Mouse (Mus musculus) neutrophil, adult 5-6 weeks (primary cell): ENCODE results near the gene Eef1e1. TPM values are rescaled to one million over a fixed set of nuclear protein-coding genes. Genes with fewer than 3 reads are reported as not detected.

ENCODE experiments used
- ATAC-seq: fragments of 151-379, 151-347 bp; 2 replicates; pipeline ENCODE4 v1.8.0; 2017; ENCODE audit warnings: mild to moderate bottlenecking, moderate TSS enrichment; ENCODE audit not compliant: insufficient number of reproducible peaks, poor library complexity, low FRiP score, severe bottlenecking; ENCODE audit errors: extremely low read depth
- total RNA-seq: library from RNA; stranded (forward); fragments of 200-1000 nt; gene quantifications from 2 replicates; pipeline ENCODE4 v1.2.3, GENCODE M21; 2017

The Eef1e1 gene
- total RNA-seq, 1 experiment from 2014 or later = 15.1 TPM

DNA sequence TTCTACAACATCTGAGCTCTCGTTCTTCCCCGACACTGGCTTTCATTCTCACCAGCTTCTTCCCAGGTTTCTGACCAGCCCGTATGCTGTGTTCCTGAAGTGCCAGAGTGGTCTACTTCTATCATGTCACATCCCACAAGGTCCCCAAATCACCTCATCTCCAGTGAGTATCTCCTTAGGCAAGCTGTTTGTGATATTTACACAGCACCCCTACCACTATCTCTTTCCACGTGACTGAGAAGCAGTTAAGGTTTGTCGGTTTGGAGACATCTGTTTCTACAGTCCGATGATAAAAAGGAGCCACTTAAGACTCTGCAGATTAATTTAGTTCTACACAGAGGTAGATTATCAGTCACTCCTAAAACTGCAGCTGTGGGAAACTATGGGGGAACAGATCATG lies 26.3 kb downstream of the Eef1e1 start:
- no peak for ATAC-seq

DNA sequence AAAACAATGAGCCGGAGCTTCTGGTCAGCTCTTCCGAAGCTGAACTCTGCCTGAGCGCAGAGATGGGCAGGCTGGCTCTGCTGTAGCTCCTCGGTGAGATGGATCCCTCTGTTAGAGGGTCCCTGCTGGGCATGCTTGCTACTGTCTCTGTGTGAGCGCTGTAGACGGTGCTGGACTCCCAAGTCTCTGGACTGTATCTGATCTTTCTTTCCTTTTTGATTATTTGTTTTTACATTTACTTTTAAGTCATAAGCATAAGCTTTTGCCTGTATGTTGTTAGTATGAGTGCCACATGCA lies 32.7 kb downstream of the Eef1e1 start:
- no peak for ATAC-seq

DNA sequence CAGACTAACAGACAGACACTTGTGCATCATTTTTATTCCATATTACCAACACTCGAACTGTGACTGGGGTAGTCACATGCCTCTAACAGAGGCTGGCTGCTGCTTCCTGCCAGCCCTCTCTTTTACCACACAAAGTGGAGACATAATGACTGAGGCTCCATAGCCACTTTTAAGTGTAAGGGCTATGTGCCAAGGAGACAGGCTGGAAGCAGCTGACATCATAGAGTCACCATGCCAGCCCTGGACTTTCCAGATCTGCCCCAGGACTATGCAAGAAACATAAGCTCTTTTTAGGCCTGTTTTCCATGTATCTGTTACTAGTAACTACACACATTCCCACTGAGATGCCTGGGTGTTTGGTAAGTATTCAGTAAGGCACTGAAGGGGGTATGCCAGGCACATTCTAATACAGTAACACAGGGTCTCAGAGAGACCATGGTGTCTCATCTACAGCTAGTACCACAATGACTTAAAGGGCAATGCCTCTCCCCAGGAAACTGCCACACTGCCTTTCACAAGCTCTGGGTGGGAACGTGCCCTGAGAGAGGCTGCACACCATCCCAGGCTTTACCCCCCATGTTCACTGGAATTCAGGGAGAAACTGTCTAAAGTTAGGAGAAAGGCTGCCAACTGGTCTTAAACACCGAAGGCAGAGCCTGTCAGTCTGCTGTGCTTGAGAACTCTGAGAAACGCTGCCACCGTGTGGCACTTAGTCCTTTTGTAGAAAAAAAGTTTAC lies 33.2 kb downstream of the Eef1e1 start:
- no peak for ATAC-seq

DNA sequence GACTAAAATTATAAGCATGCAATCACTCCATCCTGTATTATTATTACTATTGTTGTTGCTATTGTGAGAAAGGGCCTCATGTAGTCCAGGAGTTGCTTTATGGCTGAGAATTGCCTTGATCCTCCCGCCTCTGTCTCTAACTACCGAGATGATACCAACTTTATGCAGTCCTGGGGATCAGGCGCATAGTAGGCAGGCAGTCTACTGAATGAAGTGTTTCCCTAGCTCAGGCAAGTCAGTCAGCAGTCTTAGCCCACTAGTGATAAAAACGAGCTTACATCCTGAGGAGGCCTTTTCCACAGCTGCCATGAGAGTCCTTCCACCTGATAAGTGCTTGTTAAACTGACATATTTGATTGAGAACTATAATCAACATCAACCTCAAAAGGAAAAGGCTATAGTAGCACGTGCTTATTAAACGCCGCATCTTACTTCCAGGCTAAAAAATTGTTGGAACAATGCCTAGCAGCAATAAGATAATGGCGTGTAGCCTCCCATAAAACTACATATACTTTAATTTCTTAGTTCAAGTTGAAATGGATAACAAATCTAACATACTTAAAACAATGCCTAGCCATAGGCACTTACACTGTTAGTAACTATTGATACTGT lies 34.5 kb downstream of the Eef1e1 start:
- no peak for ATAC-seq

DNA sequence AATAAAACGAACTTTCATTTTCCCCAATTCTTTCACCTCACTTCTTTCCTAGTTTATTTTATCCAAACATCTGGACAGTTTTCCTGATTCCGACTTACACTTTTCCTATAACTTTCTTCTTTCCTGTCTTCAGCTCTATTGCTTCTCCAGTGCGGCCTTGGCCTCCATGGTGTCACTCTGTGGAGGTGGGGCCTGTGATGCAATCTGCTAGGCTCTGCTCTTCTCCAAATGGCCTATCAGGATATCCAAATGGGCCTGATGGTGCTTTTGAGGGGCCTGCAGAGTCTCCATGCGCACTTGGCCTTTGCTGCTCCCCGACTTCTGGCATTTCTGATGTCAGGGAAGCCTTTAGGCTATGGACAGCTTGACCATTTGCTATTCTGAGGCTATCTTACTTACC lies 35.6 kb downstream of the Eef1e1 start:
- ATAC-seq = no peak

DNA sequence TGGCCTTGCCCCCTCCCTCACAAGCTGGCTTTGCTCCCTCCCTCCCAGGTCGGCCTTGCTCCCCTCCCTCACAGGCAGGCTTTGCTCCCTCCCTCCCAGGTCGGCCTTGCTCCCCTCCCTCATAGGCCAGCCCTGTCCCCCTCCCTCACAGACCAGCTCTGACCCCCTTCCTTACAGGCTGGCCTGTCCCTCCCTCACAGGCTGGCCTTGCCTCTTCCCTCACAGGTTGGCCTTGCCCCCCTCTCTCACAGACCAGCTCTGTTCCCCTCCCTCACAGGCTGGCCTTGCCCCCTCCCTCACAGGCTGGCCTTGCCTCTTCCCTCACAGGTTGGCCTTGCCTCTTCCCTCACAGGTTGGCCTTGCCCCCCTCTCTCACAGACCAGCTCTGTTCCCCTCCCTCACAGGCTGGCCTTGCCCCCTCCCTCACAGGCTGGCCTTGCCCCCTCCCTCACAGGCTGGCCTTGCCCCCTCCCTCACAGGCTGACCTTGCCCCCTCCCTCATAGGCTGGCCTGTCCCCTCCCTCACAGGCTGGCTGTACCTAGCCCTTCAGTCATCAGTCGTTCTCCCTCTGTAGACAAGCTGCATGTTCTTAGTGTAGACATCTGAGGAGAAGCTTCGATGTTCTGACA lies 40.7 kb downstream of the Eef1e1 start:
- peak; percentile 8; the same call in 1 of the 2 replicates for ATAC-seq

DNA sequence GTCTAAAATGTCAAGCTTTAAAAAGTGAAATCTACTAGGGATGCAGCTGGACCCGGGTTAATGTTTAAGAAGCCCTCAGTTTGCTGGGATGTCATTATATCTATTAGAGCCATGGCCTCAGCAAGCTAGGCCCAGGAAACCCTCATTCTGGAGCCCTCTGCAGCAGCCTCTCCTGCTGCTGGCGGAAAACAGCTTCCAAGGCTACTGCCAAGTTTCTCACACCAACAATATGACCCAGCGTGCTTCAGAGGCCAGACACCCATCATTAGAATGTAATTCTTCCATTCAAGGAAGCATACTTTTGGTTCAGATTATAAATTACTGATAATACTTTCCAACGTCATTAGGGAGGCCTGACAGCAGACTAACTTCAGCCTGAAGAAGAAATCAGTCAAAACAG lies 42.0 kb downstream of the Eef1e1 start:
- ATAC-seq = no peak

DNA sequence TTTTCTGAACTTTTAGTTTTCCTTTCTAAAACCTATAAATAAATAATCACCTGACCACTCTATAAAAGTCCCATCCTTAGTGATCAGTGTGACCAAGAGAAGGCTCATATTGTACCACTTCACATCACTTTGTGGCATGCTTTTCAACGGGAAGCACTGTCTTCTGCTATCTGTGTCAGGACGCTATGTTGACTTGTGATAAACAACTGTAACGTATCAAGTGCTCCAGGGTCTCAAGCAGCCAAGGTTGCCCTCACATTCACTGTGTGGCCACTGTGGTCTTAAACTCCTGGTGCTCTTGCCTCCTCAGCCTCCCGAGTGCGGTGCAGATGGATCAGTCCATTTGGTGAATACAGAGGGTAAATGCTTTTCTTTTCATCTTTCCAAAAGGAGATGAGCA lies 43.2 kb downstream of the Eef1e1 start:
- ATAC-seq = no peak

DNA sequence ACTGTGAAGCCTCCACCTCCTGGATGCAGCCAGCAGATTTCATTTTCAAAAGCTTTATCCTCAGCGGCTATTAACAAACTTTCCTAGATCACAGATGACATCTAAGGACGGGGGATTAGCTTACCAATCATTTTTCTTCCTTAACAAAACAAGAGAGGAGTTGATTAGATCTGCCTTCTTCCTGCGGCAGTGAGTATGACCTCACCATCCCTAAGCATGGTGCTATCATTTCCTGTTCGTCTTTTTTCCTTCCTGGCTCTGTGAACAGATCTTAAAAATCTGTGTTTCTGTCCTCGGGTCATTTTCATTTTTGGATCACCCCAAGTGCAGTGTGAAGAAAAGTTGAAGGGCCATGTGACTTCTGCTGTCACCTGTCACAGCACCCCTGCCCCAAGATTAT lies 44.6 kb downstream of the Eef1e1 start:
- no peak for ATAC-seq

DNA sequence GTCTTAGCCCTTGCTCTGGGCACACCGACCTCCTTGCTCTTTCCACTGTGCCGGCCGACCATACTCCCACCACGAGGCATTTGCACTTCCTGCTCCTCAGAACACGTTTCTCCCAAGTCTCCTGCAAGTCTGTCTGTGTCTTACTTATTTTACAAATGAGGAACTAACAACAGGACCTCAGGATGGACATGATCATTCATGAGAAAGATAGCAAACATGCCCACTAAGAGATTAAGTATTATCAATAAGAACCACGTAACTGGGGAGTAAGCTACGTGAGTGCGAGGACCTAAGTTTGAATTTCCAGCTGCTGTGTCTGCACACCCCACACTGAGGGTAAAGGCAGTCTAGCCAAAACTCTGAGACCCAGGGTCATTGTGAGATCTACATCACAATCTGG lies 45.3 kb downstream of the Eef1e1 start:
- no peak for ATAC-seq

DNA sequence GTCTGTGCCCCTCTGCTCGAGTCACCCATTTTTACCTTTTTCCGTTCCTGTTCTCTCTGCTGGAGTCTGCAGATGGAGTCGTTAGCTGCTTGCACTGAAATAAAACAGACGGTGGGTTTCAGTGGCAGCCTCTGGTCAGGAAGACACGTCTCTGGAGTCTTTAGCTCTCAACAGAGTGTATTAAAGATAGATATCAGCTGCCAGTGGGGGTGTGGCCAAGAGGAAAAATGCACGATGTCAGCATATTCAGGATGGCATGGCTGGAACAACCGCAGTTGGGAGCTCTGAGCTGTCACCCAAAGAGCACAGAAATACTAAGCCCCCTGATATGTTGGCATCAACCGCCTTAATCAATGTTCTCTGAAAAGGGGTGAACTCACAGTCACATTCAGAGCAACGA lies 46.2 kb downstream of the Eef1e1 start:
- no peak for ATAC-seq

DNA sequence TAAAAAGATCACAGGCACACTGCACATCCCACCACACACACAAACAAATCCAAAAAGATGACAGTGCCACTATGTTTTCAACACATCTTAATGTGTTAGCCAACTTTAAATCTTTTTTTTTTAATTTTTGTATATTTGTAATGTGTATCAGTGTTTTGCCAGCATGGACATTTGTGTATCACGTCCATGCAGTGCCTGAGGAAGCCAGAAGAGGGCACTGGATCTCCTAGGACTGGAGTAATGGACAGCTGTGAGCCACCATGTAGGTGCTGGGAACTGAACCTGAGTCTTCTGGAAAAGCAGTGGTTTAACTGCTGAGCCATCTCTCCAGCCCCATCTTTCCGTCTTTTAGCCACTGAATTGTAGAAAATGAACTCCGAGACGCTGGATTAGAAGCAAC lies 46.7 kb downstream of the Eef1e1 start:
- no peak for ATAC-seq

DNA sequence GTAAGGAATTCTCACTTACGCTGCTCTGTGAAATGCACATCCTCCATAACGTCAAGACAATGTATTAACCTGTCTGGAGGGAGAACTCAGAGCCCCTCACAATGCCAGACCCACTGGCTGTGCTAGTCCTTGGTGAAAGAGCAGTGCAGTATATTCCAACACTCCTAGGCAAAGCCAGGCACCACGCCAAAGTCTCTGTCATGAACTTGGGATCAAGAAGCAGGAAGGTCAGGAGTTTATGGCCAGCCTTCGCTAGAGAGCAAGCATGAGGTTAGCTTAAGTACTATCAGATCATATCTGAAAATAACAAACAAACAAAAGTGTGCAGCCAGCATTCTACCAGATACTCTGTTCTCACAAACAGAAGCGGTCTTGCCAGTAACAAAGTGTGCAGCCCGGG lies 48.5 kb downstream of the Eef1e1 start:
- no peak for ATAC-seq

DNA sequence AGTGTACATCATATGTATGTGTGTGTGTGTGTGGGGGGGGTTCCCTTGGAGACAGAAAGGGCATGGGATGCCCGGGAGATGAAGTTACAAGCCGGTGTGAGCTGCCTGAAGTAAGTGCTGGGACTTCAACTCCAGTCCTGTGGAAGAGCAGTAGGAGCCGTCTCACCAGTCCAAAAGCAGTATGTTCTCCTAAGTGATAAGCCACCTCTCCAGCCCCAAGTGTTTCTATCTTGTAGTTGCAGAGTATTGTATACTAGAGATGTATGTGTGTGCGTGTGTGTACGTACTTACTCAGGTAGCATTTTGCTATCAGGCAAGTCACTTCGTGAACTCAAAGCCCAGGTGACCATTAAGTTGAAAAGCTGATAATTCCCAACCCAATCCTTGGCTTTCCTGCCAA lies 51.7 kb downstream of the Eef1e1 start:
- no peak for ATAC-seq

DNA sequence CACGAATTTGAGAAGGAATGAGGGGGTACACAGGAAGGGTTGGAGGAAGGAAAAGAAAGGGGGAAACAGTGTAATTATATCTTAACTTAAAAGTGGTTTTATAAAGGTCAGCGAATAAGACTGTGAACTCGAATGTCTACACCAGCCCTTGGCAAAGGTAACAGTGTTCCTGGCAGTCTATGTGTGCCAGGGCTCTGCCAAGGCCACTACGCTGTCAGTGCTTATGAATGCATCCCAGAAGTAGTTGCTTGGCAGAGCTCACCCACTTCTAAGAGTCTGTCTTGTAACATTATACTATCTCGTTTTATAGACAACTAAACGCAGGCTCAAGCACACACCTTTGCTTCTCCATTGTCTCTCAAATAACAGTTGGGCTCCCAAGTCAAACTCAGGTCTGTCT lies 53.5 kb downstream of the Eef1e1 start:
- no peak for ATAC-seq

DNA sequence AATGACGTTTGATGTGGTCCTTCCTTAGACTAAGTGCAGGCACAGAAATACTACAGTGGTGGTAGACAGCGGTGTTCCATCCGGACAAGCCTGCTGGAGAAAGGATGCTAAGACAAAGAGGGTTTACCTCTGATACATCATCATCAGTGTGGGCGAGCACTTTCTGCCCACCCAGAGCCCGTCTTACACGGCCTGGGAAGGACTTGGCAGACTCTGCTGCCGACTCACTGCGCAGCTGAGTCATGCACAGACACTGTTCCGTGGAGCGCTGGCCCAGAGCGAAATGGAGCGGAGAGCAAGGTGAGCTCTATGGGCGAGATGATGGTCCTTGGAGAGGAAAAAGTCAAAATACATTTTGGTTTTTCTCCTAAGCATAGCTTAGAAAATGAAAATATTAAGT lies 55.9 kb downstream of the Eef1e1 start:
- no peak for ATAC-seq

DNA sequence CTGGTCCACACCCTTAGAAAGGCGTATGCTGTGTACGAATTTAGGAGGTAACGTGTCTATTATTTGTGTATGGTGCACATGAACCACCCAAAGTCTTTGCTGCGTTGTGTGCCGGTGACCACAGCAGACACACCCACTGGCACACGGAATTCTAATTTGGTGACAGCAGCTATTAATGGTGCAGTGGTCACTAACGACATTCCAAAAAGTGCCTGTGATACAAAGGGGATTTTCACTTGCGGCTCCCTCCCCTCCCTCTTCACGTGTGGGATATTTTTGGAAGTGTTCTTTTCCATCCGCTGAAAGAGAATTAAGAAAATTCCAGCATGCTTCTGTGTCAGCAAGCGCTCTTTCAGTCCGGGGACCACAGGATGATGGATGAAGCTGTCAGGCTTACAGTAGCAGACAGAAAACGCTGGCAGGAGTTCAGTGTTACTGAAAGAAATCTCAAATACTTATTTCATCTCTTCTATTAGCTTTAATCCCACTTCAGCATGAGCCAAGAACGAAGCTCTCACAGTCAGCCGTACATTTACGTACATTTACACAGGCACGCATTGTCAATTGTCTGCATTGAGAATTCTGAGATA lies 56.5 kb downstream of the Eef1e1 start:
- no peak for ATAC-seq

DNA sequence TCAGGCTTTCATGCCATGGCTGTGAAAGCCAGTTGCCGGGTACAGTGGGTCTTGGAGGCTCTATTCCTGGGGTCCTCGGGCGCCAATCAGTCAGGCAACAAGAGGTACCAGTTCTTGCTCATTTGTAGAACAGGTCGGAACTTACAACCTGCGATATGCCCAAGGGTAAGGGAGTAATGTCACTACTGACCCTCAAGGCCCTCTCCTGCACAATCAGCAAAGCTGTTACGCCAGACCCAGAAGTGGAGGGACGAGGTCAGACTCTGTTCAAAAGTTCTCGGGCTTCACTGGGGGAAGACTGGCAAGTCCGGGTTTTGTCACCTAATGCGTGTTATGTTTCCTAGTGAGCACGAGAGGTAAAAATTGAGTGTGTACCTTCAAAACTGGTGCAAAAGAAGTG lies 58.0 kb downstream of the Eef1e1 start:
- no peak for ATAC-seq

DNA sequence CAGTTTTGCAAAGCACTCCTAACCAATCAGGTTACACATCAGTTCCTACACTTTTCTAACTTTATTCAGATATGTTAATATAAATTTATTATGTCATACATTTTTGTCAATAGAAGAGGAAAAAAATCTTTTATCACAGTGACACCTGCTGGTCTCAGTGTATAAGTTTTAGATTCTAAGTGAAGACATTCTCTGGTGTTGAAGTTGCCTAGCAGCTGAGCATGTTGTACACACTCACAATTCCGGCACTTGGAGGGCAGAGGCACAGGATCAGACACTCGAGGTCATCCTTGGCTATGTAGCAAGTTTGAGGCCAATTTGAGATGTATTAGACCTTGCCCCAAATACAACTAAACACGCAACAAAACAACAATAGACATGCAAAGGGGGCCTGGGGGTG lies 61.8 kb downstream of the Eef1e1 start:
- ATAC-seq = no peak

DNA sequence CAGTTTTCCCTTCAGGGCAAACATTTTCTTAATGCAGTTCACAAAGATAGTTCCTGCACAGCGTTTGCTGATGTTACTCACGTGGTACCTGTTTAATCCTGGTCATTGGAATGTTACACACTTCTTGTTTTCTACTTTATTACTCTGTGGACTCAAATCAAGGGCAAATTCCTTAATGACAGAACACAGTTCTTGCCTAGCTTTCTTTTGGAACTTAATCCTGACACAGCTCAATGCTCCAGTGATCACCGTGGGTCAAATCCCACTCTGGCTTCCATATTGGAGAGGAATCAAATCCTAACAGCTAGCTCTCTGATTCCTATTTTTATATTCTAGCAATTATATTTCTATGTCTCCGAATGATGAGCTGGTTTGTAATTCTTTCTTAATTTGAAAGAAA lies 62.4 kb downstream of the Eef1e1 start:
- ATAC-seq = no peak
